Mouse (Mus musculus) CD8-positive naive resting alpha-beta T cell, adult 2 months (primary cell): ENCODE measurements around the gene Slc12a3.
A peak's percentile ranks its signal among the peaks of the same experiment; 100 is the strongest.
"Not testable (repeated sequence)": the region's sequence is repeated elsewhere in the genome, so short reads cannot be mapped to it uniquely, and the experiment has no call there.

Source experiments
- DNase-seq, 2 experiments: peaks; one replicate each; pipeline ENCODE4 v3.0.0; 2022; ENCODE audit warnings: low read depth in 2 of 2, low spot score in 2 of 2

Slc12a3 gene

DNA sequence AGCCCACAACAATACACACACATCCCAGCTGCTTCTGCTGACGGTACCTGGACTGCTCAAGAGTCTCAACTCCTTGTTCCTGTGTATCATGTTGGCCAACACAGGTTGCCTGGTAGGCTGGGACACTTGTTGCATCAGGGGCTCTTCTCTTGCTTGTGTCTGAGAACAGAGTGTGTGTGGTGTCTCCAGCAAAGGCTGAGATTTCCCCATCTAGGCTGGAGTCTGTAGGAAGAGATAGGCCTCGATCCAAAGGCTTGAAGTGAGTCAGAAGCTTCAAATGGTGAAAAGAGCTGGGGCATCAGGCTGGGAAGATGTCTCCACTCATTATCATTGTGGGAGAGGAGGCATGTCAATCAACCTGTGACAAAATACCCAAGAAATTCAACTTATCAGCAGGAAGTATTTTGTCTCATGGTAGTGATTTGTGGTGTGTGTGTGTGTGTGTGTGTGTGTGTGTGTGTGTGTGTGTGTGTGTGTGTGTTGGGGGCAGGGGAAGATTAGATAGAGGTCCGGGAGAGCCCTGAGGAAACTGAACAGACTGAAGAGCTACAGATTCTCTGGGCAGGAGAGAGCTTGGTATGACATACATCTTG, 70.5 kb downstream of the Slc12a3 start:
- DNase-seq: no peak

DNA sequence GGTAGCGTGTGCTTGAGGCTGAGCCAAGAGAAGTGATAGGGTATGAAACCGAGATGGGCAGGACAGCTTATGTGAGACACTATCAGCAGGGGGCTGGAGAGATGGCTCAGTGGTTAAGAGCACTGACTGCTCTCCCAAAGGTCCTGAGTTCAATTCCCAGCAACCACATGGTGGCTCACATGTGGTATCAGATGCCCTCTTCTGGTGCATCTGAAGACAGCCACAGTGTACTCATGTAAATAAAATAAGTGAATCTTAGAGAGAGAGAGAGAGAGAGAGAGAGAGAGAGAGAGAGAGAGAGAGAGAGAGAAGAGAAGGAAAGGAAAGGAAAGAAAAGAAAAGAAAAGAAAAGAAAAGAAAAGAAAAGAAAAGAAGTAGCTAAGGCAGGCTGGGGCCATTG, 71.0 kb downstream of the Slc12a3 start:
- DNase-seq: not testable (repeated sequence)

- no peak for DNase-seq
These were observed 79.6 kb downstream of the Slc12a3 start for GRCm38 (mm10) chr8:94408443-94409080.

DNA sequence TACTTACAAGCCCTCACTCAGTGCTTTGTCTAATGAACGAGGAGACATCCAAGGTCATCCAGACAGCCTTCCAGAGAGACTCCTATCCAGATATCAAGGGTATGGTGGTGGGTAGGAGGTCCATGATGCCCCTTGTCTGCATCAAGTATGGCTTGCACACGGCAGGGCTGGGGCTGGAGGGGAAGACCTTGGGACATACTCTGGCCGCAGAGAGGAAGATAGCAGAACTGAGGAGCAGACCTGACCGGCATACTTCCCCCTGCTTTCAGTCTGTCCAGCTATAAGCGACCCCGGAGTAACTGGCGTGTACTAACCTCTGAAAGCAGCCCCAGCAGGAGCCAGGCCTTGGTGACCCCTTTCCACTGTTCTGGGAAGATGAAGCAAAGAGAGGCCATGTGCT, 80.5 kb downstream of the Slc12a3 start:
- no peak for DNase-seq

GRCm38 (mm10) chr8:94412518-94412917, 83.5 kb downstream of the Slc12a3 start:
- DNase-seq: no peak

GRCm38 (mm10) chr8:94413509-94413908, 84.5 kb downstream of the Slc12a3 start:
- peak; percentile 54 to 70 for DNase-seq

DNA sequence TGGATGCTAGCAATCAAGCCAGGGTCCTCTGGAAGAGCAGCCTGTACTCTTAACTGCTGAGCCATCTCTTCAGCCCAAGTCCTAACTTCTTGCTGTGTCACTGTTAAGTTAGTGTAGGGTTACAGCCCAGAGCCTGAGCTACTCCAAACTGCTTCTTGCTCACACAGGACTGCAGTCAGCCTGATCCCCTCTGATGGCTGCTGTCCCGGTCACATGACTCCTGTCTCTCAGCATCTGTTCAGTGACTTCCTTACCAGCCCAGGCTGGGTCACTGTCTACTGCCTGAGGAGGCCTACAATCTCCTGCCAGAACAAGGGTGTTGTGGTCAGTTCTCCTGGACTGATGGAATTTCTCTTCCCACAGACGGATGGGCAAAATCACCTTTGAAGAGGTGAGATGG, 86.2 kb downstream of the Slc12a3 start:
- no peak for DNase-seq
